Mouse (Mus musculus) liver, embryonic 14.5 days (tissue): ENCODE data around the gene Ppm1g.
A peak's percentile ranks its signal among the peaks of the same experiment; 100 is the strongest.

Source experiments
- CTCF ChIP-seq: IDR thresholded peaks from 2 replicates; pipeline ENCODE4 v1.5.1; 2016; ENCODE audit warnings: antibody characterized with exemption, low read depth, control low read depth
- EP300 ChIP-seq: IDR thresholded peaks from 2 replicates; pipeline ENCODE4 v1.6.1; 2016; ENCODE audit warnings: antibody characterized with exemption, low read depth

GRCm38 (mm10) chr5:31219070-31219469 lies 1.4 kb downstream of the Ppm1g start:
- TF ChIP-seq CTCF (peak; percentile 33; the same call in 1 of the 2 replicates), EP300 (no peak)
